Mouse (Mus musculus) brain, adult 2 months (tissue): ENCODE measurements at regions not wholly inside any gene's neighbourhood (a gene's known extent, or its start where the extent isn't known, plus 50 kb on each side); places are given as distances from the start of the nearest gene placed in this dataset.

Experiments used
- DNase-seq: peaks from one replicate; pipeline ENCODE4 v3.0.0; 2011; ENCODE audit warnings: low read depth, low spot score

DNA sequence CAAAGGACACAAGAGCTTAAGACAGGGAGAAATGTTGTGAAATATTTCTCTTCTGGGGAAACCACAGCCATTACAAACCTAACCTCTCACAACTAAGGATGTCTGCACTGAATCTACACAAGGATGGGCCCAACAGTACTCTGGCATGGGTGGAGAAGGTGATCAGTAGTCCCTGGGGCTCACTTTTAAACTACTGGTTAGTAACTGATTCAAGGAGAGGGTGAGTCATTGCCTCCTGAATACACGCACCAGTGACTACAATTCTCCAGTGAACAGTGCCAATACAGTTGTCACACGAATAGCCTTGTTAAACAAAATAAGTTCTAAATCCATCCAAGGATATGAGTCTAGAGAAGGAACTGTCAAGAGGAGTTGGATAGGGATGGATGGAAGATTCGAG lies 232.6 kb upstream of the Gm21830 start:
- peak; percentile 2 for DNase-seq

DNA sequence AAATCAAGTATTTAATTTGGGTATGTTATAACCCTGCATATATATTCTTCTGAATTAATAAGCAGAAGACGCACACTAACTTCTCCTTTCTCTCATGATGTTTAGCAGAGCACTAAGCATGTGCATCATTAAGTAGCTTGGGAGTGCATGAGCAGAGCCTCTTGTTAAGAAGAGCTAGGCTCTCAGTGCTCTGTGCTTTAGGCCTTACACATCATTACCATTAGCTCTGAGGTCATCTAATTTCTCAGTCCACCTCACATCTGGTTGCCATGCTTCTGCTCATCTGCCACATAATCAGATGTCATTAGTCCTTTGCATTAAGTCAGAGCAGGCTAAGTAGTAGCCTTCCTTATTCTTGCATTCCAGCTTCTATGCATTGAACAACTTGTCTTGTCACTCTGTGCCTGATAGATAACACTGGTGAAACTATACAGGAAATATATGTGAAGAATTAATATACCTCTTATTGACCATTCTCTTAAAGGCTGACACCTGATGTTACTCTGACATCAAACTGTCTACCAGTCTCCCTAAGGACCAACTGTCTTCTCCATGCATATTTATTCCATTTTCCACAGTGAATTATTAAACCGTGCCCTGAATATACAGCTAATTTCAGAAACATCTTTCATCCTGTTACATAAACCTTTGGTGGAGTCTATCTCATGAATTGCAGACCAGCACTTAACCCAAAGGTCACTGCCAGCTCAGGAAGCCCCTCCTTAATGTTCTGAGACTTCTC lies 192.3 kb upstream of the Gm21830 start:
- no peak for DNase-seq

DNA sequence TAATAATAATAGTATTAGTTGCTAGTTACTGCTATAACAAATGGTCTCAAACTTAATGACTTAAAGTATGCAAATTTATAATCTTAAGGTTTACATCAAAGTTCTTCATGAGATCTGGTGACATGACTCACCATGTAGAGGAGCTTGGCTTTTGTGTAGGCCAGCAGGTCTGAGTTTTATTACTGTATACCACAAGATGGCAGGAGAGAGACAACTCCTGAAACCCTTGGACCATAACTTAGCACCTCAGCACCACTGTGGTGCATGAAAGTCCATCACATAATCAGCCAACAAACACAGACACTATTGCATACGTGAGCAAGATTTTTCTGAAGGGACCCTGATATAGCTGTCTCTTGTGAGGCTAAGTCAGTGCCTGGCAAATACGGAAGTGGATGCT lies 187.2 kb upstream of the Gm21830 start:
- DNase-seq = peak; percentile 54

- peak; percentile 1 for DNase-seq
These were observed 156.1 kb upstream of the Gm21830 start for GRCm38 (mm10) chr2:67257455-67257854.
